Mouse (Mus musculus) heart, postnatal 0 days (tissue): Measurements from ENCODE around the gene Bsg. TPM values are rescaled to one million over a fixed set of nuclear protein-coding genes. Genes with fewer than 3 reads are reported as not detected.

Source experiments
- ATAC-seq: fragments of 200-750 bp; cut with Nextera tagmentation; 2 replicates; pipeline ENCODE4 v1.8.0; 2017; ENCODE audit warnings: low read depth, moderate number of reproducible peaks, moderate library complexity; ENCODE audit not compliant: insufficient read depth
- DNase-seq: peaks from one replicate; pipeline ENCODE4 v3.0.0-alpha.2; 2016; ENCODE audit warnings: low spot score
- H3K27ac ChIP-seq: fragments of 300-500 bp; sonication (generic); 2 replicates; pipeline ENCODE4 v1.5.1; 2014; ENCODE audit warnings: low read depth, mild to moderate bottlenecking
- H3K27me3 ChIP-seq: fragments of 300-500 bp; sonication (generic); 2 replicates; pipeline ENCODE4 v1.6.1; 2014; ENCODE audit warnings: low read length, mixed read lengths; ENCODE audit not compliant: control insufficient read depth, insufficient read depth
- H3K36me3 ChIP-seq: fragments of 300-500 bp; sonication (generic); replicated peaks from 2 replicates; pipeline ENCODE4 v1.6.1; 2014; ENCODE audit warnings: low read length, mixed read lengths; ENCODE audit not compliant: control insufficient read depth, insufficient read depth
- H3K4me1 ChIP-seq: fragments of 300-500 bp; sonication (generic); 2 replicates; pipeline ENCODE4 v1.6.1; 2014; ENCODE audit warnings: antibody characterized with exemption; ENCODE audit not compliant: control insufficient read depth, insufficient read depth
- H3K4me2 ChIP-seq: fragments of 300-500 bp; sonication (generic); 2 replicates; pipeline ENCODE4 v1.6.1; 2014; ENCODE audit warnings: low read depth, mild to moderate bottlenecking, low read length, moderate library complexity
- H3K4me3 ChIP-seq: fragments of 300-500 bp; sonication (generic); 2 replicates; pipeline ENCODE4 v1.5.1; 2014; ENCODE audit warnings: low read depth, low read length
- H3K9ac ChIP-seq: fragments of 300-500 bp; sonication (generic); replicated peaks from 2 replicates; pipeline ENCODE4 v1.6.1; 2014; ENCODE audit warnings: low read depth, low read length, mixed read lengths
- H3K9me3 ChIP-seq: fragments of 300-500 bp; sonication (generic); replicated peaks from 2 replicates; pipeline ENCODE4 v1.6.1; 2016; ENCODE audit warnings: low read length; ENCODE audit not compliant: control insufficient read depth
- CTCF ChIP-seq: IDR thresholded peaks from 2 replicates; pipeline ENCODE4 v1.5.1; 2016; ENCODE audit warnings: antibody characterized with exemption, control low read depth, low read depth
- EP300 ChIP-seq: IDR thresholded peaks from 2 replicates; pipeline ENCODE4 v1.6.1; 2016; ENCODE audit warnings: antibody characterized with exemption, low read depth
- WGBS: fragments of 180-500 bp; shearing (Covaris S2); extraction: QIAGEN DNeasy Blood & Tissue Kit; methylation state at CpG from one replicate; pipeline ENCODE4 v1.1.7; 2014; 5-methylcytosine and 5-hydroxymethylcytosine counted together
- polyA plus RNA-seq: library from polyadenylated mRNA; unstranded; fragments of >200 nt; fragmentation: Nextera tagmentation; extraction: Ambion mirVana; gene quantifications from 2 replicates; pipeline ENCODE4 v1.2.1, GENCODE M21; 2015
- total RNA-seq: library from RNA; depleted of rRNA; stranded (reverse); fragments of >200 nt; gene quantifications from 2 replicates; pipeline ENCODE4 v1.2.3, GENCODE M21; 2014; ENCODE audit warnings: low replicate concordance

Bsg gene
- total and polyA plus RNA-seq, 2 experiments from 2014 or later: 1,260 to 1,606 TPM

DNA sequence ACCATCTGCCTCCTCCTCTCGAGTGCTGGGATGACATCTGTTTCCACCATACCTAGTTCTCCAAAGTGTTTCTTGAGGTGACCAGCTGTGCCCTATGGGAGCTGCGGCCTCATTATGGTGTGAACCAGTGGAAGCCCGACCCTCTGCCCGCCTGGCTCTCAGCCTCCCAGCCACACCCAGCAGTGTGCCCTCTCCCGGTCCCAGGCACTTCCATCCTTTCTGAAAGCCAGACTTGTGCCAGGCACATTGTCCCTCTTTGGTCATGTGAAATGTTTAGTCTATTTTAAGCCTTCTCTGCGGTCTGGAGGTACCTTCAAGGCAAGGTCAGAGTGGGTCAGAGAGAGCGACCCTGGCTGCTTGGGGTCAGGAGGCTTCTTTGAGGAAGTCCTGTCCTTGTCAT lies 19.4 kb downstream of the Bsg start:
- TF ChIP-seq CTCF (no peak), EP300 (no peak)
- no peak overlapping the region for H3K9ac ChIP-seq
- no peak overlapping the region for H3K4me2 ChIP-seq
- no peak overlapping the region for H3K27ac ChIP-seq
- no peak overlapping the region for H3K4me3 ChIP-seq
- H3K36me3 ChIP-seq: no peaks in the 10 kb centered on the region
- no peak for DNase-seq
- peak; percentile 69 for ATAC-seq
- 48% methylated on average over 7 of the region's 7 CpGs for WGBS
- H3K27me3 ChIP-seq: peaks cover 10% of the 10 kb centered on the region; the same call in 1 of the 2 replicates
- peaks cover 12% of the 10 kb centered on the region; the same call in 1 of the 2 replicates for H3K4me1 ChIP-seq
- no peaks in the 10 kb centered on the region for H3K9me3 ChIP-seq

- Histone ChIP-seq H3K4me1 (peaks cover 18% of the 10 kb centered on the region), H3K27me3 (no peaks in the 10 kb centered on the region), H3K9me3 (no peaks in the 10 kb centered on the region), H3K4me3 (no peak overlapping the region), H3K36me3 (no peaks in the 10 kb centered on the region), H3K27ac (no peak overlapping the region), H3K9ac (no peak overlapping the region), H3K4me2 (no peak overlapping the region)
- 41% methylated on average over 11 of the region's 11 CpGs for WGBS
- no peak for ATAC-seq
- TF ChIP-seq CTCF: peak; percentile 44
- no peak for TF ChIP-seq EP300
- no peak for DNase-seq
Observed at GRCm38 (mm10) chr10:79726090-79726489, 21.8 kb downstream of the Bsg start.

GRCm38 (mm10) chr10:79728323-79729249 lies 24.3 kb downstream of the Bsg start:
- TF ChIP-seq CTCF (no peak), EP300 (no peak)
- Histone ChIP-seq H3K4me3 (no peak overlapping the region), H3K27me3 (no peaks in the 10 kb centered on the region), H3K9me3 (no peaks in the 10 kb centered on the region), H3K9ac (no peak overlapping the region), H3K4me1 (peaks cover 12% of the 10 kb centered on the region), H3K36me3 (0 out of 2 replicates have a peak, but pooled peaks cover 3% of the 10 kb centered on the region), H3K4me2 (no peak overlapping the region), H3K27ac (no peak overlapping the region)
- no peak for ATAC-seq
- WGBS: 64% methylated on average over 28 of the region's 28 CpGs
- DNase-seq: no peak

DNA sequence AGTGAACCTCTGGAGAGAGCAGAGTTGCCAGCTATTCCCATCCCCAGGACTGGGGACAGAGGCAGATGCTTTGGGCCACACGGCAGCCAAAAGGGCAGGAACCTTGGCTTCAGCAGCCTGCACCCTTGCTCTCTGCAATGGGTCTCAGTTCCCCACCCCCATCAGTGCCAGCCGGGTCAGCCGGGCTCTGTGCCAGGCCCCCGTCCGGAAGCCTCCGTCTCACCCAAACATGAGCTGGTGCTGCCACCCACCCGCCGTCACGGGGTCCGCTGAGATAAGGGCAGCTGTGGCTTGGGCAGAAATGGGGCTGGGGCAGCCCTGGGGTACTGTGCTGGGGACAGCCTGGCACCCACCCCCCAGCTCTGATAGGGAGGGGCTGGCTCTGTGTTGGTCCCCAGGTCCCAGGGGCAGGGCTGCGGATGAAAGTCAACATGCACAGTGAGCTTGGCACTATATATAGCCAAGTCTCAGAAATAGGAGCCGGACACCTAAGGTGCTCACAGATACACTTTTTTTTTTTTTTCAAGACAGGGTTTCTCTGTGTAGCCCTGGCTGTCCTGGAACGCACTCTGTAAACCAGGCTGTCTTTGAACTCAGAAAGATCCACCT lies 25.2 kb downstream of the Bsg start:
- H3K36me3 ChIP-seq: peaks cover 10% of the 10 kb centered on the region; the same call in 1 of the 2 replicates
- H3K4me3 ChIP-seq: no peak overlapping the region
- no peaks in the 10 kb centered on the region for H3K9me3 ChIP-seq
- H3K4me2 ChIP-seq: peak overlapping the region; percentile 49
- WGBS: 49% methylated on average over 13 of the region's 13 CpGs
- H3K27ac ChIP-seq: no peak overlapping the region
- DNase-seq (no peak), ATAC-seq (peak; percentile 42)
- peaks cover 6% of the 10 kb centered on the region; the same call in 1 of the 2 replicates for H3K4me1 ChIP-seq
- TF ChIP-seq EP300 (no peak), CTCF (no peak)
- no peak overlapping the region for H3K9ac ChIP-seq
- no peaks in the 10 kb centered on the region for H3K27me3 ChIP-seq

- Histone ChIP-seq H3K4me2 (no peak overlapping the region), H3K4me1 (peaks cover 6% of the 10 kb centered on the region; the same call in 1 of the 2 replicates), H3K4me3 (no peak overlapping the region), H3K9ac (no peak overlapping the region), H3K9me3 (no peaks in the 10 kb centered on the region), H3K27me3 (no peaks in the 10 kb centered on the region), H3K36me3 (peaks cover 29% of the 10 kb centered on the region), H3K27ac (no peak overlapping the region)
- 100% methylated on average over 1 of the region's 1 CpGs for WGBS
- ATAC-seq: no peak
- no peak for DNase-seq
- TF ChIP-seq EP300: no peak
- TF ChIP-seq CTCF: peak; percentile 35
Observed at GRCm38 (mm10) chr10:79732500-79732899, 28.2 kb downstream of the Bsg start.
